Mouse (Mus musculus): Measurements from ENCODE around the gene Card9.

Card9 gene

DNA sequence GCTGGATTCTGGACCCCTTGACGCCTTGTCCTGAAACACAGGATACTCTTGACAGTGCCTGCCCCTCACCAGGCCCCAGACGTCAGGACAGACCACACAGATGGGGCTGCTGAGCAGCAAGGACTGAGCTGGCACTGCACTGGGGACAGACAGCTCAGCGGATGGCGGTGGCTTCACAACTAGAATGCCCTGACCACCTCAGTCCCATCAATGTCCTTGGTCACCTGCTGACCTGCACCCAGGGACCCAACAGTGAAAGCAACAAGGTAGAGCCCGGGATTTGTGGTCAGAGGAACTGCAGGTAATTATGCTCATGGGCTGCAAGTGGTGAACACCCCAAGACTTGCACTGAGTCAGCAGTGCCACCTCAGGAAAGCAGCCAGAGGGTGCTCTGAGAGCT is 2.3 kb upstream of the Card9 start:
- DNase-seq (ENCODE audit: low spot score in 2 of 2), result no peak

- DNase-seq (ENCODE audit: low spot score in 2 of 2), result peak; percentile 52 to 55
Measured at GRCm38 (mm10) chr2:26359983-26360382, 735 bp downstream of the Card9 start.

GRCm38 (mm10) chr2:26358667-26359320 is 1.9 kb downstream of the Card9 start:
- DNase-seq (ENCODE audit: low spot score in 2 of 2), result no peak

- DNase-seq (ENCODE audit: low spot score in 2 of 2), result no peak
Measured at GRCm38 (mm10) chr2:26357484-26357883, 3.2 kb downstream of the Card9 start.

DNA sequence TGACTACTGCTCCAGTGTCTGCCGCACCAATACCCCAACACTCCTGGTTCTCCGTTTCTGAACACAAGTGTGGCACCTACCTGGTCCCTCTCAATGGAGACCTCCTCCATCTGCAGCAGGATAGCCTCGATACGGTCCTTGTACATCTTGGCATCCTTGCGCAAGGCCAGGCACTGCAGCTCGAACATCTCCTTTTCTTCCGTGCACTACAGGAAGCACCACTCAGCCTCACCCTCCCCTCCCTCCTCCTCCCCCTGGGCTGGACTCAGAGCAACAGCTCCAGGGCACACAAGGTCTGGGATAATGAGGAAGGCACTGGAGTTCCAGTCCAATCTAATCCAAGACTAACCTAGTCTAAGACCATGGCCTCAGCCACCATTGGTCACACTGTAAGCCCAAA is 4.0 kb downstream of the Card9 start:
- no peak for DNase-seq (ENCODE audit: low spot score in 2 of 2)

- no peak for DNase-seq (ENCODE audit: low spot score in 2 of 2)
Measured at GRCm38 (mm10) chr2:26356231-26356630, 4.5 kb downstream of the Card9 start.

DNA sequence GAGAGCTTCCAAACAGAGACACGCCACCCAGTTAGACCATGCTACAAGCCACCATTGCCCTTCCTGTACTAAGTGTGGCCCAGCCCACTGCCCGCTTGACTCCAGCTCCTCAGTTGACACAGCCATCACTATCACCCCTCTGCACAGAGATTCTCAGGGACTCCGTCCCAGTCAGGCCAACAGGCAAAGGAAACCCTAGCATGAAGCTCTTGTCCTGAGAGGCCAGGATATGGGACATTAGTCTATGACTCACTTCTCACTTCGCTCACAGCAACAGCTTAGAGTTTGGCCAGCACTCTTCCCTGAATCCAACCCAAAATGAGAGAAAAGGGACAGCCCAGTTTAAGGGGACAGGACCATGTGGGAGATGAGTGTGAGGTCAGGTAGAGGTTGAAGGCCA is 6.3 kb downstream of the Card9 start:
- no peak for DNase-seq (ENCODE audit: low spot score in 2 of 2)

GRCm38 (mm10) chr2:26353066-26353980 is 7.4 kb downstream of the Card9 start:
- no peak for DNase-seq (ENCODE audit: low spot score in 2 of 2)

GRCm38 (mm10) chr2:26352291-26352910 is 8.3 kb downstream of the Card9 start:
- DNase-seq (ENCODE audit: low spot score in 2 of 2), result no peak

DNA sequence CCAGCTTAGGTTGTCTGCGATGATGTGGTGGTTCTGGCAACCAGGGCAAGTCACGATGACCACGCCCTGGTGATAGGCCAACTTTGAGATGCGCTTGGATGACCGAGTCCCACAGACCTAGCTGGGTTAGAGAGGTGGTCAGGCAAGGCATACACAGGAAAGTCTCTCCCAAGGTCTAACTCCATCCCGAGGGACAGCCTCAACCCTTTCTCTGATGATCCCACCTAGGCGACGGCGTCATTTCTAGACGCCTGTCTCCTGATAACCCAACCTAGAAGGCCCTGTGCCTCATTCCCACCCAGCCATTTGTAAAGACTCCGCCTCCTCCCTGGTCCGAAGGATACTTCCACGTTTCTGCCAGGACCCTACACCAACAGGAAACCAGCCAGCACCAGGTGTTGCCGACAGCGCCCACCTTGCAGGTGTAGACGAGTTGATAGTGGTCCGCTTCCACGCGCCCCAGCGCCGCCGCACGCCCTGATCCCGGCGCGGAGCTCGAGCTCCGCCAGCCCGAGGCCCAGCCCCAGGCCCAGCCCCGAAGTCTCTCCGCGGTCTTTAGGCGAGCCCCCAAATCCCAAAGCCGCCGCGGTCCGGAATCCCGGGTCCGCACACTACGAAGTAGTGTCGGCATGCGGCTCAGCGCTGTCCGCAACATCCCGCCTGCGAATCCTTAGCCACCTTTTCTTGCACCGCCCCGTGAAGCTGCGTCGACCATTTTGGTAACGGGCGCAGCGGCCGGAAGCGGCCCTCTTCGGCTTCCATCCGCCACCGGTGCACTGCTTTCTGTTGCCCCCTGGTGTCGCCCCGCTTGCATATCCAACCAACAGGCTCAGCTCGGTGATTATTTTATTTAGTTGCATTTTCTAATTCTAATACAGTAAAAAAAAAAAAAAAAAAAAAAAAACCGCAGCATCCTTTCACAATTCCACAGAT is 9.1 kb downstream of the Card9 start, which contains the start of gene Dnlz:
Gene Dnlz (minus strand): TSS at position 753 of the 933 bp plus-strand sequence.
- peak; percentile 85 to 92 for DNase-seq (ENCODE audit: low spot score in 2 of 2)

- no peak for DNase-seq (ENCODE audit: low spot score in 2 of 2)
Measured at GRCm38 (mm10) chr2:26348241-26348640, 12.5 kb downstream of the Card9 start.

DNA sequence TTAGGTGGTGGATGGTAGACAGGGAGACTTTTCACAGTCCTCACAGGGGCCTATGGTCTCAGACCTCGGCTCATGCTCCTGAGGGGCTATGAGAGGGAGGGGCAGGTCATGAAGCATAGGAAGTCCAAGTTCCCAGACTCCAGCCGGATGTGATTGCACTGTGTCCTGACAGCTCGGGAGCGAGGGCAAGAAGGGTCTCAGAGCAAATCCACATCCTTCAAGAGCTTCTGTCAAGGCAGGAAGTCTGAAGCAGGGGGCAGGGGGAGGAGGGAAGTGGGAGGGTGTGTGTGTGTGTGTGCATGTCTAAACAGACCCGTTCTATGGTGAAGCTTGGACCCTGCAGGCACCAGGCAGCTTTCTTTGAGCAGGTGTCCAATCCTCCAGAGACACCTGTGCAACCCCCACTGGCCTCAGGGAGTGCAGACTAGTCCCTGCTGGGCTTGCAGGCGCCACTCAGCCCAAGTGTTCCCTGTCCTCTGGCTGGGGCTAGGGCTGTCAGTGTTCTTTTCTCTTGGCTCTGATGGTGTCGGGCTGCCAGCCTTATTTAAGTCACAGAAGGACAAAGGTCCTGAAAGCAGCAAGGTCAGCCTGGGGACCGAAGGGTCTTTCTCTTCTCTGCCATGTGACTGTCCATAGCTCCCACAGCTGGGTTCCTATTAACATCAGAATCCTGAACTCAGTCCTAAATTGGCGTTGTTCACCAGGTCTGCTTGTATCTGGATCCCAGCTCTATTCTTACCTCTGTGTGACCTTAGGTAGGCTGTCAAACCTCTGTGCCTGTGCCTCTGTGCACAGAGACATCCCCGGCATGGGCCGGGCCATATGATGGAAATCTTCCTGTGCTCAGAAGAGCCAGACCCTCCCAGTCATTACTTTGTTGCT is 17.9 kb downstream of the Card9 start:
- DNase-seq (ENCODE audit: low spot score in 2 of 2), result no peak

- peak; percentile 83 to 85 for DNase-seq (ENCODE audit: low spot score in 2 of 2)
Measured at GRCm38 (mm10) chr2:26342044-26342443, 18.7 kb downstream of the Card9 start.

DNA sequence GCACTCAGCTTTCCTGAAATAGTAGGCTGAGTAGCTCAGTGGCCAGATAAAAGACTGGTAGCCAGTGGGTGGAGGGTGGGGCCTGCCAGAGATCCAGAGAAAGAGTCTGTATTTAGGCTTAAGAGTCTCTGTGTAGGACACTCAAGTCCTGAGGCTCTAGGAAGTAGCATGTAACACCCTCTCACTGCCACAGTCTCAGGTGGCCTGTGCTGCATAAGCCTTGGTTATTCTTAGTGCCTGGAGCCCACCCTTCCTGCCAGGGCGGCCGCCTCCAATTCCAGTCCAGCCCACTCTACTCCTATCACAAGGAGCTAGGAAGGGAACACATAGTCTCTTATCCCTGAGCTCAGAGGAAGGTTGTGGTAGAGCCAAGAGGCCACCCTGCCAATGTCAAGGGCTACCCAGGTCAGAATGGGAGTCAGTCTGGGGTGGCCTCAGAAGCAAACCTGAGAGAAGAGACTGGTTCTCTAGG is 19.2 kb downstream of the Card9 start:
- peak; percentile 61 to 74 for DNase-seq (ENCODE audit: low spot score in 2 of 2)

DNA sequence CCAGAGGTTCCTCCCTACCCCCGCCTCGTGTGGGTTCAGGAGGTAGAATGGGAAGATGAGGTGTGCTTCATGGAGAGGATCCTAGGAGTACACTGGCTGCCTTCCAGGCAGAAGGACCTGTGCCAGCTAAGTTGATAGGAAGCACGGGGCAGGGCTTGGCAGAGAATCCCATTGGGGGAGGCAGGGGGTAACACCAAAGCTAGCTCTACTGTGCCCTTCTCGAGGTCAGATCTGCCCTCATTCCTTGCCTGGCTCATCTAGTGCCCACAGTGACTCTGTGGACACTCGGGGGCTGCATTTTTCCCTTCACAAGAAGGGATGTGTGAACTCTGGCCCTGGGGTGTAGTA is 21.5 kb downstream of the Card9 start:
- peak; percentile 76 to 88 for DNase-seq (ENCODE audit: low spot score in 2 of 2)

DNA sequence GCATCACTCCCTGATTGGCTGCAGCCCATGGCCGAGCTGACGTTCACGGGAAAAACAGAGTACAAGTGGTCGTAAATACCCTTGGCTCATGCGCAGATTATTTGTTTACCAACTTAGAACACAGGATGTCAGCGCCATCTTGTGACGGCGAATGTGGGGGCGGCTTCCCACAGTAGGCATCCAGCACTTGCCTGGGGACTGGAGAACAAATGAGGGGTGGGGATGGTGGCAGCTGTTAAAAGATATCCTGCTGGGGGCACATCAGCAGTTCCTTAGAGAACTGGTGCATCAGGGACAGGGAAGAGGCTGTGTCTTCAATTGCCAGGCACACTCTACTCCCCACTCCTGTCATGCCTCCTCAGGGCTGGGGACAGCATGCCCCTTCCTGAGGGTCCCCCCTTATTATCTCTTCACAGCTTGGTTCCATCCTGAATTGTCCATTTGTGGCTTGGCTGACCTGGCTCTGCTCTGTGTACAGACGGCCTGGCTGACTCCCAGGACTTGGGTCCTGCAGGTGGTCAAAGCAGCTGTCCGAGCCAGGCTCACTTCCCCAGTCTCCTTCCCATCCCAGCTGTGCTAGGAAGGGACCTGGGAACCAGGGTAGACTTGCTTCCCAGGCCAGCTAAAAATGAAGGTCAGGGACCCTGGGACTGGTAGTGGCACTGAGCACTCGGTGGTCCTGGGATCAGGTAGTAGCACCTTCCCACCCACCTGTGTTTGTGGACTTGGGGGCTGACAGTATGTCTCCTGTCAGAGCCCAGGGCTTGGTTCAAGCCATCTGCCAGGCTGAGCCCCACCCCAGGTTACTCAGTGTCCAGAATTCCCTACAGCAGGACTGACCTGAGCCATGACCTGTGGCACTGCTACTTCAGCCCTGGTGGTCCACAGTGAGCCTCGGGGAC is 22.2 kb downstream of the Card9 start:
- DNase-seq (ENCODE audit: low spot score in 2 of 2), result no peak

DNA sequence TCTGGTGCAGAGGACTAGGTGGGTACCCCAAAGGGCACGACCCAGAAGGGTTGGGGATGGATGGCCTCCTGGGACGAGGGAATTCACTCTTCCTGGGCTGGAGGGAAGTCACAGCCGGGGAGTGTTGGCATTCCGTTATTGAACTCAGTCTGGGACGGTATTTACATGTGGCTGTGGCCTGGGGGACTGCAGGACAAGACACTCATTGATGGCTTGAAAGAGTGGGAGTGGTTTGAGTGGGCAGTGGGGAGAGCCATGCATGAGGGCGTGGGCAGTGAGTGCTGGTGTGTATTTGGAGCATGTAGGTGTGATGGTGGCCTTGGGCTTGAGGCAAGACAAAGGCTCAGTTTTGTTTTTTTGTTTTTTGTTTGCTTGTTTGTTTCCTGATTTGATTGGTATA is 30.0 kb downstream of the Card9 start:
- DNase-seq (ENCODE audit: low spot score in 2 of 2), result no peak

- DNase-seq (ENCODE audit: low spot score in 2 of 2), result no peak
Measured at GRCm38 (mm10) chr2:26330056-26330468, 30.7 kb downstream of the Card9 start.

DNA sequence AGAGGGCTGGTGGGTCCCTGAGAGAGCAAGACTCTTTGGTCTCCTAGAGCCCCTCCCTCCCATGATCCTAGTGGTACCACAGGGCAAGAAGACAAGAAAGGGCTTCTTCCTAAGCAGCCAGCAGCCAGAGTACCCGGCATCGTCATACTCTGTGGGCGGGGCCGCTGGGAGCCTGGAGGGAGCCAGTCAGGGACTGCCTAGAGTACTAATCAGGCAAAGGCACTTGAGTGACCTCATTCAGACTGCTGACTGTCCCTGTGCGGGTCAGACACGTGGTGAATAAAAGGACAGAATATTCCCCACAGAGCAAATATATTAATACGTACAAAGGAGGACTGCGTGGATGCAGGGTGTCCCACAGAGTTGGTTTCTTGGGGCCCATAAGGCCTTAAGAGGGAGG is 31.3 kb downstream of the Card9 start:
- peak; percentile 85 to 86 for DNase-seq (ENCODE audit: low spot score in 2 of 2)
